Mouse (Mus musculus): ENCODE data around the gene Brpf3. TPM values are rescaled to one million over a fixed set of nuclear protein-coding genes. Genes with fewer than 3 reads are reported as not detected.
A peak's percentile ranks its signal among the peaks of the same experiment; 100 is the strongest.
"Not testable (repeated sequence)": the region's sequence is repeated elsewhere in the genome, so short reads cannot be mapped to it uniquely, and the experiment has no call there.

The Brpf3 gene
- polyA plus RNA-seq, 1 experiment from 2014 or later = 10.2 TPM

GRCm38 (mm10) chr17:28837840-28838239 lies 37.0 kb downstream of the Brpf3 start:
- H3K27ac ChIP-seq = no peak overlapping the region
- peaks cover 73% of the 10 kb centered on the region for H3K36me3 ChIP-seq (ENCODE audit: poor library complexity, severe bottlenecking)
- H3K9ac ChIP-seq = no peak overlapping the region
- H3K4me3 ChIP-seq = no peak overlapping the region
- no peak for ATAC-seq
- WGBS = 93% methylated on average over 7 of the region's 7 CpGs
- H3K4me1 ChIP-seq = no peaks in the 10 kb centered on the region
- no peaks in the 10 kb centered on the region for H3K27me3 ChIP-seq
- no peaks in the 10 kb centered on the region for H3K9me3 ChIP-seq (replicated peaks)
- no peak overlapping the region for H3K4me2 ChIP-seq

GRCm38 (mm10) chr17:28841947-28842346 lies 41.1 kb downstream of the Brpf3 start:
- WGBS = 96% methylated on average over 4 of the region's 4 CpGs
- not testable (repeated sequence) for H3K9me3 ChIP-seq (replicated peaks); H3K27me3 ChIP-seq; H3K9ac ChIP-seq; H3K4me1 ChIP-seq; H3K4me2 ChIP-seq; H3K4me3 ChIP-seq; ATAC-seq; H3K27ac ChIP-seq
- peaks cover 35% of the 10 kb centered on the region for H3K36me3 ChIP-seq (ENCODE audit: poor library complexity, severe bottlenecking)

GRCm38 (mm10) chr17:28843665-28844064 lies 42.8 kb downstream of the Brpf3 start:
- ATAC-seq = no peak
- Histone ChIP-seq H3K27ac (no peak overlapping the region), H3K4me3 (no peak overlapping the region), H3K4me2 (no peak overlapping the region), H3K9me3 (replicated peaks) (no peaks in the 10 kb centered on the region), H3K9ac (no peak overlapping the region), H3K27me3 (no peaks in the 10 kb centered on the region), H3K4me1 (no peaks in the 10 kb centered on the region), H3K36me3 (ENCODE audit: poor library complexity, severe bottlenecking) (peaks cover 18% of the 10 kb centered on the region)
- 90% methylated on average over 5 of the region's 5 CpGs for WGBS

- WGBS = 73% methylated on average over 11 of the region's 11 CpGs
- no peak for ATAC-seq
- Histone ChIP-seq H3K36me3 (ENCODE audit: poor library complexity, severe bottlenecking) (no peaks in the 10 kb centered on the region), H3K27ac (no peak overlapping the region), H3K9me3 (replicated peaks) (no peaks in the 10 kb centered on the region), H3K4me1 (no peaks in the 10 kb centered on the region), H3K9ac (no peak overlapping the region), H3K4me2 (no peak overlapping the region), H3K27me3 (no peaks in the 10 kb centered on the region), H3K4me3 (no peak overlapping the region)
Observed at GRCm38 (mm10) chr17:28846974-28847617, 46.2 kb downstream of the Brpf3 start.

- Histone ChIP-seq H3K36me3 (ENCODE audit: poor library complexity, severe bottlenecking) (no peaks in the 10 kb centered on the region), H3K27ac (no peak overlapping the region), H3K9ac (no peak overlapping the region), H3K4me3 (no peak overlapping the region), H3K4me2 (no peak overlapping the region), H3K9me3 (replicated peaks) (no peaks in the 10 kb centered on the region), H3K4me1 (no peaks in the 10 kb centered on the region), H3K27me3 (no peaks in the 10 kb centered on the region)
- no peak for ATAC-seq
- 95% methylated on average over 5 of the region's 5 CpGs for WGBS
Observed at GRCm38 (mm10) chr17:28850511-28850910, 49.6 kb downstream of the Brpf3 start.

GRCm38 (mm10) chr17:28854377-28854776 lies 53.5 kb downstream of the Brpf3 start:
- no peak overlapping the region for H3K4me2 ChIP-seq
- H3K9ac ChIP-seq = no peak overlapping the region
- 0 out of 2 replicates have a peak, but pooled peaks cover 4% of the 10 kb centered on the region for H3K36me3 ChIP-seq (ENCODE audit: poor library complexity, severe bottlenecking)
- H3K4me1 ChIP-seq = no peaks in the 10 kb centered on the region
- no peak overlapping the region for H3K27ac ChIP-seq
- no peaks in the 10 kb centered on the region for H3K27me3 ChIP-seq
- peaks cover 6% of the 10 kb centered on the region; the same call in 1 of the 2 replicates for H3K9me3 ChIP-seq (replicated peaks)
- no peak overlapping the region for H3K4me3 ChIP-seq
- 84% methylated on average over 7 of the region's 7 CpGs for WGBS
- no peak for ATAC-seq

GRCm38 (mm10) chr17:28855166-28855885 lies 54.4 kb downstream of the Brpf3 start:
- no peaks in the 10 kb centered on the region for H3K4me1 ChIP-seq
- H3K4me2 ChIP-seq = no peak overlapping the region
- H3K4me3 ChIP-seq = no peak overlapping the region
- no peak overlapping the region for H3K9ac ChIP-seq
- H3K9me3 ChIP-seq (replicated peaks) = peaks cover 6% of the 10 kb centered on the region; the same call in 1 of the 2 replicates
- ATAC-seq = no peak
- H3K27me3 ChIP-seq = no peaks in the 10 kb centered on the region
- H3K27ac ChIP-seq = no peak overlapping the region
- WGBS = 85% methylated on average over 9 of the region's 9 CpGs
- 0 out of 2 replicates have a peak, but pooled peaks cover 4% of the 10 kb centered on the region for H3K36me3 ChIP-seq (ENCODE audit: poor library complexity, severe bottlenecking)

- H3K4me1 ChIP-seq = no peaks in the 10 kb centered on the region
- H3K27ac ChIP-seq = no peak overlapping the region
- no peaks in the 10 kb centered on the region for H3K27me3 ChIP-seq
- H3K9ac ChIP-seq = no peak overlapping the region
- H3K4me3 ChIP-seq = no peak overlapping the region
- no peak for ATAC-seq
- WGBS = 59% methylated on average over 3 of the region's 3 CpGs
- peaks cover 6% of the 10 kb centered on the region; the same call in 1 of the 2 replicates for H3K9me3 ChIP-seq (replicated peaks)
- H3K4me2 ChIP-seq = no peak overlapping the region
- 0 out of 2 replicates have a peak, but pooled peaks cover 4% of the 10 kb centered on the region for H3K36me3 ChIP-seq (ENCODE audit: poor library complexity, severe bottlenecking)
Observed at GRCm38 (mm10) chr17:28856030-28856429, 55.1 kb downstream of the Brpf3 start.

- Histone ChIP-seq H3K36me3 (ENCODE audit: poor library complexity, severe bottlenecking) (0 out of 2 replicates have a peak, but pooled peaks cover 4% of the 10 kb centered on the region), H3K27me3 (no peaks in the 10 kb centered on the region), H3K27ac (no peak within 1 kb of the TSS), H3K4me1 (no peaks in the 10 kb centered on the region), H3K9me3 (replicated peaks) (peaks cover 6% of the 10 kb centered on the region; the same call in 1 of the 2 replicates), H3K4me3 (no peak within 1 kb of the TSS), H3K4me2 (0 out of 2 replicates have a peak within 1 kb of the TSS, but pooled peaks have one; percentile 5), H3K9ac (no peak within 1 kb of the TSS)
- ATAC-seq = no peak
- WGBS = 27% methylated on average over 12 of the region's 12 CpGs
Observed at GRCm38 (mm10) chr17:28858205-28858604, 57.3 kb downstream of the Brpf3 start, which contains the start of gene Pnpla1. Gene Pnpla1 (plus strand): TSS chr17:28858411.

- WGBS = 81% methylated on average over 7 of the region's 7 CpGs
- no peaks in the 10 kb centered on the region for H3K36me3 ChIP-seq (ENCODE audit: poor library complexity, severe bottlenecking)
- no peaks in the 10 kb centered on the region for H3K9me3 ChIP-seq (replicated peaks)
- no peak overlapping the region for H3K4me2 ChIP-seq
- ATAC-seq = no peak
- H3K4me1 ChIP-seq = no peaks in the 10 kb centered on the region
- no peaks in the 10 kb centered on the region for H3K27me3 ChIP-seq
- no peak overlapping the region for H3K27ac ChIP-seq
- H3K4me3 ChIP-seq = no peak overlapping the region
- H3K9ac ChIP-seq = no peak overlapping the region
Observed at GRCm38 (mm10) chr17:28863926-28864325, 63.0 kb downstream of the Brpf3 start.

GRCm38 (mm10) chr17:28864464-28864863 lies 63.6 kb downstream of the Brpf3 start:
- H3K9ac ChIP-seq = no peak overlapping the region
- H3K4me1 ChIP-seq = peaks cover 3% of the 10 kb centered on the region; the same call in 1 of the 2 replicates
- no peak overlapping the region for H3K27ac ChIP-seq
- H3K4me2 ChIP-seq = no peak overlapping the region
- no peaks in the 10 kb centered on the region for H3K27me3 ChIP-seq
- no peaks in the 10 kb centered on the region for H3K36me3 ChIP-seq (ENCODE audit: poor library complexity, severe bottlenecking)
- 91% methylated on average over 6 of the region's 6 CpGs for WGBS
- no peak for ATAC-seq
- no peak overlapping the region for H3K4me3 ChIP-seq
- no peaks in the 10 kb centered on the region for H3K9me3 ChIP-seq (replicated peaks)

- H3K27me3 ChIP-seq = no peaks in the 10 kb centered on the region
- no peak overlapping the region for H3K4me3 ChIP-seq
- H3K4me1 ChIP-seq = peaks cover 9% of the 10 kb centered on the region; the same call in 1 of the 2 replicates
- no peak for ATAC-seq
- H3K36me3 ChIP-seq (ENCODE audit: poor library complexity, severe bottlenecking) = no peaks in the 10 kb centered on the region
- no peak overlapping the region for H3K9ac ChIP-seq
- H3K4me2 ChIP-seq = no peak overlapping the region
- no peaks in the 10 kb centered on the region for H3K9me3 ChIP-seq (replicated peaks)
- H3K27ac ChIP-seq = no peak overlapping the region
Observed at GRCm38 (mm10) chr17:28866921-28867320, 66.0 kb downstream of the Brpf3 start.
